Mouse (Mus musculus) 3134 (cell line): ENCODE measurements at regions not wholly inside any gene's neighbourhood (a gene's known extent, or its start where the extent isn't known, plus 50 kb on each side); places are given as distances from the start of the nearest gene placed in this dataset.

Experiments used
- DNase-seq: peaks from one replicate; pipeline ENCODE4 v3.0.0-alpha.2; 2011; ENCODE audit warnings: low spot score; ENCODE audit not compliant: insufficient read length; ENCODE audit errors: extremely low read depth

GRCm38 (mm10) chr13:71365261-71365660, 523.6 kb upstream of the Adamts16 start:
- no peak for DNase-seq

- DNase-seq: no peak
These were observed 520.7 kb upstream of the Adamts16 start for GRCm38 (mm10) chr13:71362311-71362710.

DNA sequence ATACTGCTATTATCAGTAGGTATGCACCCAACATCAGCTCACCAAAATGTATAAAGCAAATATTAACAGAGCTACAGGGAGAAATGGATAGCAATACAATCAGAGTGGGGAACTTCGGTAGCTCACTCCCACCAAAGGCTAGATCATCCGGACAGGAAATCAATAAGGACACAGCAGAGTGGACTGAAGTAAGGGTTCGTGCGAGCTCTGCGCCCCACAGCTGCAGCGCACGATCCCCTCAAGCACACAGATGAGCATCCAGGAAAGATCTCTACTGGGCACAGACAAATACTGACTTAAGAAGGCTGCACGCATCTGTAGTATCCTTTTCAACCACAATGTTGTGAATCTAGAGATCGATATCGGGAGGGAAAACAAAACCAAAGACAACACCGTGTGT, 517.5 kb upstream of the Adamts16 start:
- DNase-seq: no peak

DNA sequence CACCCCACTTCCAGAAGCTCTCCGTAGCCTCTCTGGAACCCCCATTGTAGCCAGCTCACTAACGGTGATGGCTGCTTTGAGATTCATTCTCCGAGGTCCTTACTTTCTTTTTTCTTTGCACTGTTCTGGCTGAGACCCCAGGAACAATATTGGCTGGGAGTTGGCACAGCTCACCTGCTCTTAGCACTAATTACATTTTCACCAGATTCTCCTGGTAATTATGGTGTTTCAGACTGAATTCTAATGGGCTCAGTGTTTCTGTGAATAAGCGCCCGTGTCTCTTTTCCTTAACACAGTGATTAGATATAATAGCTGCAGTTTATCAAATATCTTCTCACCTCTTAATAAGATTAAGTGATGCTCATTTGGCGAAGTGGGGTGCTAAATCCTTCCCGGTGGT, 509.2 kb upstream of the Adamts16 start:
- no peak for DNase-seq

GRCm38 (mm10) chr13:71342921-71343320, 501.3 kb upstream of the Adamts16 start:
- no peak for DNase-seq

GRCm38 (mm10) chr13:71338700-71339099, 497.1 kb upstream of the Adamts16 start:
- no peak for DNase-seq

DNA sequence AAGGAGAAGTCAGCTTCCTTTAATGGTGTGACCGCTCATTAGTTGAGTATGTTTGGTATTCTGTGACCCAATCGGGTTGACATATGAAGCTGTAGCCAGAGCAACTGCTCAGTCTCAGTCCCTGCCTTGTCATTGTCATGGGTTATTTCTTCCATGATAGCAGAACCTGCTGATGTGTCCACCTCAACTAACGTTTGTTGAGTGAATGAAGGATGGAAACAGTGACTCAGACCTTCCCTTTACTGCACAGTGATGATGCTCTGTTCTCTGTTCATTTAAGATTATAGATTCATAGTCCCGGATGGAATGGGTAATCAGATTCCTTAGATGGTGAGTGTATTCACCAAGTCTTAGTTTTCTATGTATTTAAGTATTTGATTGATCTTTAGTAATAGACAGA, 493.3 kb upstream of the Adamts16 start:
- DNase-seq: no peak

DNA sequence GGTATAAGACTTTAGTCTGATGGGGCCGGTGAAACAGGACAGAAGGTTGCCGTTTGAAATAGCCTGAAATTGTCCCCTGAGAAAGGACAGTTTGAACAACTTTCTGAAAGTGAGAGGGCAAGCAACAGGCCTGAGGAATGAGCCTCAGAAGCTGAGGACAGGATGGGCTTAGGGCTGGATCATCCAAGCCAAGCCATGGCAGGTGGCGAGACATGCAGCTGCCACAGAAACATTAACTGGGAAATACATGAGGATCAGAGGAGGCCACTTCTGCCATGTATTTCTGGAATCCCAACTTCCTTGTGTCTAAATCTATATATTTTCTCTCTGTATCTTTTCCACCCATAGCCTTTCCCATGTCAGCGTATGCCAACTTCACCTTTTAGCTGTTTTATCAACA, 491.5 kb upstream of the Adamts16 start:
- no peak for DNase-seq

GRCm38 (mm10) chr13:71330321-71330720, 488.7 kb upstream of the Adamts16 start:
- DNase-seq: no peak

DNA sequence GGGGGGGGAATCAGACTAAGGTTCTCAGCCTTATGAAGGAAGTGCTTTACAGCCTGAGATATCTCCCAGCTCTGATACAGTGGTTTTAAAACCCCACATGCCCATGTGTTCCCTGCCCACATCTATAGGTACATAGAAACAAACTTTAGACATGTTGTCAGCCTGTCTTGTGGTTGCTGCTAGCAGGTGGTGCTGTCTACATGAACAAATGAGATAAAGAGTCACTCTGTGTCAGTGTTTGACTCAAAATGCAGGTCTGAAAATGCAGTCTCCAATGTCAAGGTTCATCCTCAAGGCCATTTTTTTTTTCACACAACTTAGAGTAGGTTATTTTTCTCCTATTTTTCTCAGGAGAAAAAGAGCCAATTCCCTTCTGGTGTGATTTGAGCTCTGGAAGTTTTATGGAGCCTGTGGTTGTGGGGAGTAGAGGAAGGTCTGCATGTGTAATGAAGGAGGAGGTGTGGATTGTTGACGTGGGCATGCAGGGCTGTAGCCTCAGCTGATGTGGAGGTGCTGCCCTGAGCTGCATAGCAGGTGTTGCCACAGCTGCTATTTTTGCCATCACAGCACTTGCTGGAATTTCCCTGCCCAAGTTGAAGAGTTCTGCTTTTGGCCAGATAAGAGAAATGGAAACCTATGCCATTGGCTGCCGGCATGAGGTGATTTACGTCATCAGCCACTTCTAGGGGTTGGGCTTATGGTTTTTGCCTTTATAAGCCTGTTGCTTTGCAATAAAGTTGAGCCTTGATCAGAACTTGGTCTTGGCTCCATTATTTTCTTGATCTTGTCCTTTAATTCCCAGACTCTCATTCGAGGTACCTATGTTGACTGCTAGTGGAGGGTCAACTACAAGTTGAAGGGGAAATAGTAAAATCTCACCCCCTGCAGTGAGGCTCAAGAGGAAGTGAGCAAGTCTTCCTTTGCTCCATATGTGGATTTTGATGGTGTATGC, 486.5 kb upstream of the Adamts16 start:
- no peak for DNase-seq

DNA sequence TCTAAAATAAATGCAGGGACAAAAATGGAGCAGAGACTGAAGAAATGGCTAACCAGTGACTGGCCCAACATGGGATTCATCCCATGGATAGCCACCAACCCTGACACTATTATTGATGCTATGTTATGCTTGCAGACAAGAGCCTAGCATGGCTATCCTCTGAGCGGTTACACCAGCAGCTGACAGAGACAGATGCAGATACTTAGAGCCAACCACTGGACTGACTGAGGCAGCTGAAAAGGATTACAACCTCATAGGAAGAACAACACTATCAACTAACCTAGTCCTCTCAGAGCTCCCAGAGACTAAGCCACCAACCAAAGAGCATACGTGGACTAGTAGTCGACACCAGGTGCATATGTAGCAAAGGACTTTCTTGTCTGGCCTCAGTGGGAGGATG, 478.9 kb upstream of the Adamts16 start:
- DNase-seq: no peak

GRCm38 (mm10) chr13:71303956-71304355, 462.3 kb upstream of the Adamts16 start:
- DNase-seq: no peak

GRCm38 (mm10) chr13:71275991-71276390, 434.4 kb upstream of the Adamts16 start:
- DNase-seq: no peak

- no peak for DNase-seq
These were observed 432.5 kb upstream of the Adamts16 start for GRCm38 (mm10) chr13:71274139-71274538.

DNA sequence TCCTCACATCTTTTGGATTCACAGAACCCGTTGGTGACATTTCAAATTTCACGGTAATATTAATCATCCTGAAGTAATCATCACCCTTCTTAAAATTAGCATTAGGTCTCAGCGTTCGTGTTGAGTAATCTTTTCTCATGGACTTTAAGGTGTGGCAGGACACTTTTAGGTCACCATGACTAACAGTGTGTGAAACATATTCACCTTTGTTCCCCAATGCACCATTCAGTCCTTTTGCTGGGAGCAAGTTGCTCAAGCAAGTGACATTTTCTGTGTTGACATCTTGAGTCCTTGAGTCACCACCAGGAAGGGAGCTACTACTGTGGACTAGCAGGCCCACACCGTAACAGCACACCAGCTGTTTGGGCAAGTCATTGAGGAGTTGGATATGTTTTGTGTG, 431.9 kb upstream of the Adamts16 start:
- peak; percentile 12 for DNase-seq

- no peak for DNase-seq
These were observed 431.5 kb upstream of the Adamts16 start for GRCm38 (mm10) chr13:71273067-71273466.

GRCm38 (mm10) chr13:71272431-71272830, 430.8 kb upstream of the Adamts16 start:
- peak; percentile 39 for DNase-seq

GRCm38 (mm10) chr13:71271727-71272418, 430.3 kb upstream of the Adamts16 start:
- no peak for DNase-seq

GRCm38 (mm10) chr13:71270370-71270769, 428.8 kb upstream of the Adamts16 start:
- DNase-seq: no peak

GRCm38 (mm10) chr13:71269496-71269895, 427.9 kb upstream of the Adamts16 start:
- DNase-seq: no peak

DNA sequence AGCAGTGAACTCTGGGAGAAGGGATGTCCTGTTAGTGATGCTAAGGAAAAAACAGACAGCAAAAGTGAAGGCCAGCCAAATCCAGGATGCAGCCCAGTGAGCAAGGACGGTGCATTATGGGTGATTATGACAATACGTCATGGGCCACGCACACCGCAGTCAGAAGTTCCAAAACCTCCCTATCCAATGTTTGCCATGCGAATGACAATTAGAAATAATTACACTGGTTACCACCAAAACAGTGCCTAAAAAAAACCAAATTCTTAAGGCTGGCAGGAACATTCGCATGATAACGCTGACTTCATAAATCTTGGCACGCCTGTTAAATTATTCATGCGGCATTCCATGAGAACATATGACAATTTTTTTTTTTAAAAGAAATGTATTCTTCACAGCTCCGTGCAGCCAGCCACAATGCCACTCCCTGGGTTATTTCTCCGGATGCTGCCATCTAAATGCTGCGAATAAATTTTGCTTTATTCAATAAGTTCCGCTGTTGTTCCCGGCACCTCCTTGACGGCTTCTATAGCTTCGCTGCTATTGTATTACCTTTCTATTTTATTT, 421.8 kb upstream of the Adamts16 start:
- no peak for DNase-seq
